Mouse (Mus musculus) hindbrain, embryonic 11.5 days (tissue): ENCODE measurements around the gene Elmo1. TPM values are rescaled to one million over a fixed set of nuclear protein-coding genes. Genes with fewer than 3 reads are reported as not detected.

ENCODE experiments used
- ATAC-seq: fragments of 200-750 bp; cut with Nextera tagmentation; 2 replicates; pipeline ENCODE4 v1.8.0; 2017; ENCODE audit warnings: mild to moderate bottlenecking, moderate TSS enrichment, moderate library complexity; ENCODE audit not compliant: low FRiP score
- DNase-seq: peaks from one replicate; pipeline ENCODE4 v3.0.0-alpha.2; 2015; ENCODE audit warnings: low spot score
- H3K27ac ChIP-seq: fragments of 300-500 bp; sonication (generic); 2 replicates; pipeline ENCODE4 v1.5.1; 2014; ENCODE audit warnings: mild to moderate bottlenecking, low read depth, low read length
- H3K27me3 ChIP-seq: fragments of 300-500 bp; sonication (generic); 2 replicates; pipeline ENCODE4 v1.6.1; 2014; ENCODE audit warnings: mild to moderate bottlenecking, low read length, moderate library complexity, mixed read lengths; ENCODE audit not compliant: control insufficient read depth, insufficient read depth
- H3K36me3 ChIP-seq: fragments of 300-500 bp; sonication (generic); 2 replicates; pipeline ENCODE4 v1.6.1; 2014; ENCODE audit warnings: mild to moderate bottlenecking, low read length, moderate library complexity, mixed read lengths; ENCODE audit not compliant: control insufficient read depth, insufficient read depth
- H3K4me1 ChIP-seq: fragments of 300-500 bp; sonication (generic); replicated peaks from 2 replicates; pipeline ENCODE4 v1.6.1; 2014; ENCODE audit warnings: low read length, mixed read lengths; ENCODE audit not compliant: control insufficient read depth, insufficient read depth
- H3K4me2 ChIP-seq: fragments of 300-500 bp; sonication (generic); replicated peaks from 2 replicates; pipeline ENCODE4 v1.6.1; 2014; ENCODE audit warnings: mild to moderate bottlenecking, low read depth, low read length
- H3K4me3 ChIP-seq: fragments of 300-500 bp; sonication (generic); 2 replicates; pipeline ENCODE4 v1.5.1; 2014; ENCODE audit warnings: low read depth, low read length
- H3K9ac ChIP-seq: fragments of 300-500 bp; sonication (generic); 2 replicates; pipeline ENCODE4 v1.6.1; 2014; ENCODE audit warnings: low read depth, low read length
- H3K9me3 ChIP-seq: fragments of 300-500 bp; sonication (generic); 2 replicates; pipeline ENCODE4 v1.6.1; 2016; ENCODE audit warnings: low read length; ENCODE audit not compliant: control insufficient read depth
- WGBS: fragments of 180-500 bp; shearing (Covaris S2); extraction: QIAGEN DNeasy Blood & Tissue Kit; methylation state at CpG from one replicate; pipeline ENCODE4 v1.1.7; 2014; 5-methylcytosine and 5-hydroxymethylcytosine counted together
- polyA plus RNA-seq: library from polyadenylated mRNA; unstranded; fragments of >200 nt; fragmentation: Nextera tagmentation; extraction: Ambion mirVana; gene quantifications from 2 replicates; pipeline ENCODE4 v1.2.1, GENCODE M21; 2014

Elmo1 gene
- polyA plus RNA-seq, 1 experiment from 2014 or later, result 22.9 TPM

GRCm38 (mm10) chr13:20233707-20234106 is 143.3 kb downstream of the Elmo1 start:
- H3K4me3 ChIP-seq, result no peak overlapping the region
- DNase-seq (no peak), ATAC-seq (no peak)
- no peak overlapping the region for H3K27ac ChIP-seq
- H3K27me3 ChIP-seq, result no peaks in the 10 kb centered on the region
- 89% methylated on average over 7 of the region's 7 CpGs for WGBS
- H3K4me1 ChIP-seq, result no peaks in the 10 kb centered on the region
- no peaks in the 10 kb centered on the region for H3K36me3 ChIP-seq
- no peak overlapping the region for H3K4me2 ChIP-seq
- no peaks in the 10 kb centered on the region for H3K9me3 ChIP-seq
- H3K9ac ChIP-seq, result no peak overlapping the region

GRCm38 (mm10) chr13:20237615-20238014 is 147.2 kb downstream of the Elmo1 start:
- Histone ChIP-seq H3K4me1 (no peaks in the 10 kb centered on the region), H3K27ac (no peak overlapping the region), H3K9ac (no peak overlapping the region), H3K4me3 (no peak overlapping the region), H3K27me3 (no peaks in the 10 kb centered on the region), H3K36me3 (no peaks in the 10 kb centered on the region), H3K9me3 (no peaks in the 10 kb centered on the region), H3K4me2 (no peak overlapping the region)
- ATAC-seq (no peak), DNase-seq (no peak)
- 78% methylated on average over 5 of the region's 5 CpGs for WGBS

GRCm38 (mm10) chr13:20238146-20238545 is 147.8 kb downstream of the Elmo1 start:
- DNase-seq, result no peak
- ATAC-seq, result no peak

GRCm38 (mm10) chr13:20238743-20239142 is 148.3 kb downstream of the Elmo1 start:
- Histone ChIP-seq H3K27ac (no peak overlapping the region), H3K9ac (no peak overlapping the region), H3K4me2 (no peak overlapping the region), H3K4me3 (no peak overlapping the region), H3K27me3 (no peaks in the 10 kb centered on the region), H3K4me1 (no peaks in the 10 kb centered on the region), H3K9me3 (no peaks in the 10 kb centered on the region), H3K36me3 (no peaks in the 10 kb centered on the region)
- 82% methylated on average over 3 of the region's 3 CpGs for WGBS
- DNase-seq (no peak), ATAC-seq (no peak)

More at GRCm38 (mm10) chr13:20238146-20238545, 147.8 kb downstream of the Elmo1 start:
- WGBS, result 79% methylated on average over 3 of the region's 3 CpGs
- no peak overlapping the region for H3K4me2 ChIP-seq
- H3K27ac ChIP-seq, result no peak overlapping the region
- no peak overlapping the region for H3K9ac ChIP-seq
- H3K9me3 ChIP-seq, result no peaks in the 10 kb centered on the region
- H3K4me3 ChIP-seq, result no peak overlapping the region
- H3K4me1 ChIP-seq, result no peaks in the 10 kb centered on the region
- no peaks in the 10 kb centered on the region for H3K27me3 ChIP-seq
- no peaks in the 10 kb centered on the region for H3K36me3 ChIP-seq

- DNase-seq (no peak), ATAC-seq (no peak)
- no peaks in the 10 kb centered on the region for H3K4me1 ChIP-seq
- no peaks in the 10 kb centered on the region for H3K9me3 ChIP-seq
- H3K27ac ChIP-seq, result no peak overlapping the region
- no peaks in the 10 kb centered on the region for H3K27me3 ChIP-seq
- no peak overlapping the region for H3K4me3 ChIP-seq
- no peak overlapping the region for H3K9ac ChIP-seq
- no peak overlapping the region for H3K4me2 ChIP-seq
- H3K36me3 ChIP-seq, result no peaks in the 10 kb centered on the region
Measured at GRCm38 (mm10) chr13:20250069-20250668, 159.8 kb downstream of the Elmo1 start.

- Histone ChIP-seq H3K9me3 (no peaks in the 10 kb centered on the region), H3K27ac (no peak overlapping the region), H3K4me1 (no peaks in the 10 kb centered on the region), H3K36me3 (no peaks in the 10 kb centered on the region), H3K4me3 (no peak overlapping the region), H3K27me3 (no peaks in the 10 kb centered on the region), H3K9ac (no peak overlapping the region), H3K4me2 (no peak overlapping the region)
- DNase-seq, result no peak
- WGBS, result 78% methylated on average over 6 of the region's 6 CpGs
- no peak for ATAC-seq
Measured at GRCm38 (mm10) chr13:20254911-20255310, 164.5 kb downstream of the Elmo1 start.

- WGBS, result 91% methylated on average over 3 of the region's 3 CpGs
- ATAC-seq (no peak), DNase-seq (no peak)
- H3K9me3 ChIP-seq, result no peaks in the 10 kb centered on the region
- no peak overlapping the region for H3K4me3 ChIP-seq
- H3K4me2 ChIP-seq, result no peak overlapping the region
- no peaks in the 10 kb centered on the region for H3K36me3 ChIP-seq
- no peak overlapping the region for H3K27ac ChIP-seq
- H3K27me3 ChIP-seq, result no peaks in the 10 kb centered on the region
- H3K9ac ChIP-seq, result no peak overlapping the region
- H3K4me1 ChIP-seq, result no peaks in the 10 kb centered on the region
Measured at GRCm38 (mm10) chr13:20255380-20255779, 165.0 kb downstream of the Elmo1 start.

- Histone ChIP-seq H3K9me3 (no peaks in the 10 kb centered on the region), H3K36me3 (no peaks in the 10 kb centered on the region), H3K27me3 (no peaks in the 10 kb centered on the region), H3K4me2 (no peak overlapping the region), H3K4me1 (no peaks in the 10 kb centered on the region), H3K4me3 (no peak overlapping the region), H3K9ac (no peak overlapping the region), H3K27ac (no peak overlapping the region)
- DNase-seq (no peak), ATAC-seq (no peak)
- WGBS, result 92% methylated on average over 4 of the region's 4 CpGs
Measured at GRCm38 (mm10) chr13:20256613-20257012, 166.2 kb downstream of the Elmo1 start.

- no peak for ATAC-seq
- Histone ChIP-seq H3K4me3 (no peak overlapping the region), H3K36me3 (no peaks in the 10 kb centered on the region), H3K9ac (no peak overlapping the region), H3K4me2 (no peak overlapping the region), H3K4me1 (no peaks in the 10 kb centered on the region), H3K9me3 (no peaks in the 10 kb centered on the region), H3K27ac (no peak overlapping the region), H3K27me3 (no peaks in the 10 kb centered on the region)
- 91% methylated on average over 8 of the region's 8 CpGs for WGBS
- no peak for DNase-seq
Measured at GRCm38 (mm10) chr13:20257562-20258525, 167.4 kb downstream of the Elmo1 start.
